Mouse (Mus musculus) hindbrain, embryonic 16.5 days (tissue): ENCODE results near the gene Bub1b. TPM values are rescaled to one million over a fixed set of nuclear protein-coding genes. Genes with fewer than 3 reads are reported as not detected.

Experiments
- ATAC-seq: fragments of 200-750 bp; cut with Nextera tagmentation; 2 replicates; pipeline ENCODE4 v1.8.0; 2017; ENCODE audit warnings: moderate TSS enrichment, moderate library complexity
- H3K27ac ChIP-seq: fragments of 300-500 bp; sonication (generic); 2 replicates; pipeline ENCODE4 v1.5.1; 2014; ENCODE audit warnings: low read depth, mild to moderate bottlenecking, control low read depth, low read length, moderate library complexity
- H3K27me3 ChIP-seq: fragments of 300-500 bp; sonication (generic); replicated peaks from 2 replicates; pipeline ENCODE4 v1.6.1; 2014; ENCODE audit warnings: low read length; ENCODE audit not compliant: control insufficient read depth, insufficient read depth
- H3K36me3 ChIP-seq: fragments of 300-500 bp; sonication (generic); 2 replicates; pipeline ENCODE4 v1.6.1; 2014; ENCODE audit warnings: mild to moderate bottlenecking, low read length, moderate library complexity, mixed read lengths; ENCODE audit not compliant: control insufficient read depth, insufficient read depth
- H3K4me1 ChIP-seq: fragments of 300-500 bp; sonication (generic); 2 replicates; pipeline ENCODE4 v1.6.1; 2014; ENCODE audit warnings: low read depth, low read length; ENCODE audit not compliant: control insufficient read depth, insufficient read depth
- H3K4me2 ChIP-seq: fragments of 300-500 bp; sonication (generic); 2 replicates; pipeline ENCODE4 v1.6.1; 2014; ENCODE audit warnings: mild to moderate bottlenecking, low read length, control low read depth, moderate library complexity
- H3K4me3 ChIP-seq: fragments of 300-500 bp; sonication (generic); 2 replicates; pipeline ENCODE4 v1.5.1; 2014; ENCODE audit warnings: mild to moderate bottlenecking, low read length, control low read depth, moderate library complexity
- H3K9ac ChIP-seq: fragments of 300-500 bp; sonication (generic); 2 replicates; pipeline ENCODE4 v1.6.1; 2014; ENCODE audit warnings: low read depth, mild to moderate bottlenecking, control low read depth, low read length, moderate library complexity
- H3K9me3 ChIP-seq: fragments of 300-500 bp; sonication (generic); 2 replicates; pipeline ENCODE4 v1.6.1; 2014; ENCODE audit warnings: mild to moderate bottlenecking, low read length, moderate library complexity; ENCODE audit not compliant: control insufficient read depth
- WGBS: fragments of 180-500 bp; shearing (Covaris S2); extraction: QIAGEN DNeasy Blood & Tissue Kit; methylation state at CpG from one replicate; pipeline ENCODE4 v1.1.7; 2014; 5-methylcytosine and 5-hydroxymethylcytosine counted together
- polyA plus RNA-seq: library from polyadenylated mRNA; unstranded; fragments of >200 nt; fragmentation: Nextera tagmentation; extraction: Ambion mirVana; gene quantifications from 2 replicates; pipeline ENCODE4 v1.2.1, GENCODE M21; 2015

The Bub1b gene
- polyA plus RNA-seq, 1 experiment from 2014 or later: 13.8 TPM

- H3K4me2 ChIP-seq: no peak overlapping the region
- H3K9me3 ChIP-seq: no peaks in the 10 kb centered on the region
- H3K4me1 ChIP-seq: peaks cover 21% of the 10 kb centered on the region
- H3K27me3 ChIP-seq: peaks cover 3% of the 10 kb centered on the region; the same call in 1 of the 2 replicates
- H3K9ac ChIP-seq: no peak overlapping the region
- no peak for ATAC-seq
- H3K36me3 ChIP-seq: no peaks in the 10 kb centered on the region
- no peak overlapping the region for H3K27ac ChIP-seq
- H3K4me3 ChIP-seq: no peak overlapping the region
- 69% methylated on average over 6 of the region's 6 CpGs for WGBS
These were observed 71.2 kb downstream of the Bub1b start for GRCm38 (mm10) chr2:118669245-118669644.

DNA sequence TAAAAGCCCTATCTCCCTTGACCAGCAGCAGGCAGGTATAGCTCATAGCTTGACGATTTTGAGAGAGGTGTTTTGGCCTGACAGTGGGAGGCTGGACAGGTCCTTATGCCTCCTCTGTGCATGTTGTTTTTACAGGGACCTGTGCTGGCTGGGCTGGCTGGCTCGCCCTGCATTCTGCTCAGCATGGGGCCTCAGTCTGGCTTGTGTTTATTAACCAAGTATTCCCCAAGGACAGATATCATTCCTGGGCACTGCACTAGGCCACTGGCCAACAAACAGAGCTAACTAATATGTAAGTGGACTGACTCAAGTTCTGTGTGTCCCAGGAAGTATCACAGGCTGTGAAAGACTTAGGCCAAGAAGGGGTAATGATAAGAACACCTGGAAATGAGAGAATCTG lies 71.8 kb downstream of the Bub1b start:
- Histone ChIP-seq H3K36me3 (no peaks in the 10 kb centered on the region), H3K9me3 (no peaks in the 10 kb centered on the region), H3K9ac (no peak overlapping the region), H3K4me1 (peaks cover 17% of the 10 kb centered on the region), H3K27me3 (peaks cover 4% of the 10 kb centered on the region), H3K4me2 (no peak overlapping the region), H3K27ac (no peak overlapping the region), H3K4me3 (no peak overlapping the region)
- ATAC-seq: no peak
- 38% methylated on average over 2 of the region's 2 CpGs for WGBS

DNA sequence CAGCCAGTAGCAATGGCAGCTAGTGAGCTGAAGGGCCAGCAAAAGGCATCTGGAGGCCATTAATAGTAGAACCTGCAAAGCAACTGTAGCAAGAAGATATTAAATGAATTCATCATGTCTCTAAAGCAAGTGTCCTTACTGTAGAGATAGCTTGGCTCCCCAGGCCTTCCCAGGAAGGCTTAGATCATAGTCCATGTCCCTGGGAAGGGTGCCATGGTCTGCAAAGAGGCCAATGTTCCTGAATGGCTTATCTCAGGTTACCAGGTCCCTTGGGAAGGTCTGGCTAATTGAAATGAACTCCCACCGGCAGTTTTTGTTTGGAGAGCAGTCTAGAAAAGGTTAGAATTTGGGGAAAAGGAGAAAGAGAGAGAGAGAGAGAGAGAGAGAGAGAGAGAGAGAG lies 73.7 kb downstream of the Bub1b start:
- Histone ChIP-seq H3K36me3 (no peaks in the 10 kb centered on the region), H3K4me3 (no peak overlapping the region)

DNA sequence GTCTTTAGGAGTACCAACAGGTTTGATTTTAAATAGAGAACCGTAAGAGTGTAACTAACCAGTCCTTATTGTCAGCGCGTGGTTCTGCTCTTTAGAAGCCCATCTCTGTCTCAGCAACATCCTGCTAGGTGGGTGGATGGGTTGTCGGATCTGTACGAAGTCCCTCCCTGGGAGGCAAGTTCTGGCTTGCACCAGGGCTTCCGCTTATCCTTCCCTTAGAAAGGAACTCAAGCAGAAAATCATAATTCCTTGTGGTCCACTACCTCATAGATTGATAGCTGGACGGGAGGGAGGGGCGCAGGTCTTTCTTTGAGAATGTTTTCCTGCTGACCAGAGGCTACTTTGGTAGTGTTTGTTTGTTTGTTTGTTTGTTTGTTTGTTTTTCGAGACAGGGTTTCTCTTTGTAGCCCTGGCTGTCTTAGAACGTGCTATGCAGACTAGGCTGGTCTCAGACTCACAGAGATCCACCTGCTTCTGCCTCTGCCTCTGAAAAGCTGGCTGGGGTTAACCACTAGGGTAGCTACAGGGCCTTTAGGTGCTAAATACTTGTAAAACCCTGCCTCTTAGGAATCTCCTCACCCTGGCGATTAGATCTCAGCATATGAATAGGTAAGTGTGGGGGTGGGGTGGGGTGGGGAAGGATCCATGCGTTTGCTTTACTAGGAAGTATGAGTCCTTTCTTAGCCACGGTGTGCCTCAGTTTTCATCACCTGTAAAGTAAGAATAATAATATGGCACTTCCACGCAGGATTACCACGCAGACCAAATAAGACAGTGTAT lies 75.9 kb downstream of the Bub1b start:
- peaks cover 17% of the 10 kb centered on the region for H3K27me3 ChIP-seq
- 27% methylated on average over 15 of the region's 15 CpGs for WGBS
- H3K4me1 ChIP-seq: peaks cover 10% of the 10 kb centered on the region; the same call in 1 of the 2 replicates
- H3K4me3 ChIP-seq: no peak overlapping the region
- 0 out of 2 replicates have a peak, but pooled peaks cover 2% of the 10 kb centered on the region for H3K36me3 ChIP-seq
- no peak overlapping the region for H3K27ac ChIP-seq
- H3K4me2 ChIP-seq: no peak overlapping the region
- H3K9ac ChIP-seq: no peak overlapping the region
- no peak for ATAC-seq
- H3K9me3 ChIP-seq: no peaks in the 10 kb centered on the region

More for the DNA sequence above, 73.7 kb downstream of the Bub1b start:
- Histone ChIP-seq H3K9ac (no peak overlapping the region), H3K27ac (no peak overlapping the region), H3K4me2 (no peak overlapping the region), H3K27me3 (peaks cover 14% of the 10 kb centered on the region), H3K4me1 (peaks cover 8% of the 10 kb centered on the region), H3K9me3 (no peaks in the 10 kb centered on the region)
- 73% methylated on average over 1 of the region's 1 CpGs for WGBS
- ATAC-seq: no peak

GRCm38 (mm10) chr2:118674500-118674899 lies 76.5 kb downstream of the Bub1b start:
- Histone ChIP-seq H3K36me3 (0 out of 2 replicates have a peak, but pooled peaks cover 2% of the 10 kb centered on the region), H3K4me1 (peaks cover 10% of the 10 kb centered on the region; the same call in 1 of the 2 replicates), H3K4me3 (no peak overlapping the region), H3K27ac (no peak overlapping the region), H3K9me3 (no peaks in the 10 kb centered on the region), H3K27me3 (peaks cover 18% of the 10 kb centered on the region), H3K9ac (no peak overlapping the region), H3K4me2 (no peak overlapping the region)
- WGBS: 27% methylated on average over 7 of the region's 7 CpGs
- ATAC-seq: no peak

DNA sequence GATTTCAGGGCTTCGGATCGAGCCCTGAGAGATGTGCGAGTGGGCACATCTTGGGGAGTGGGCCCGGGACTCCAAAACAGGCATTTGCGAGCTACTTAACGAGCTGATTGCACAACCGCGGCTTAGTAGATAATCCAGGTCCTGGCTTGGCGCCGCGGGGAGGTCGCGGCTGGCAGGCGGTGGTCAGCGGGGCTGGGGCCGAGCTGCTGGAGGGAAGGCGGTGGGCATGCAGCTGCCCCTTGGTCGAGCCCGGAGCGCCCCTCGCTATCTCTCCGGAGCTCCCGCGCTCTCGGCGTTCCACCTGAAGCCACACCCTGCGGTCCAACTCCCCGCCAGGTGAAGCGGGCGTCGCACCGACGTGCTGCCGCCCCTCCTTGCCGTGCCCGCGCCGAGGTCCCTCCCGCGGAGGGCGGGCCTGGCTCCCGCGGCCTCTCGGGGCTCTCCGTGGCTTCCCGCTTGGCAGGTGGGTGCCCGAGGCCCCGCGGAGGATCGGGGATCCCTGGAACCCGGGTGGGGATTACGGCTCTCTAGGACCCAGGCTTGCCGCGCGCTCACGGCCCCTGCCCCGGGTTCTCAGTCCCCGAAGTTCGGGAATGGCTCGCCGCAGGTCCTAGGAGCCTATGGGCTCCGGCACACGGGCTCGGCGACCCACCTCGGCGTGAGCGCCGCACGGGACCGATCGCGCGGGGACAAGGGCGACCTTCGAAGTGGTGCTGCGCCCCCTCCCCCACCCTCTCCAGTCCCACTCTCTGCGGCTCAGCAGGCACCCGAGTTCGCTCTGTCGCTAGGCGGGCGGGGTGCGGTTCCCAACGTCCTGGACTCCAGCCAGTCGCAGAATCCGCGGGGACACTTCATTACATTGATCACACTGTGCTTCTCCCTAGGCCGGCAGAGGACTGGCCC lies 79.1 kb downstream of the Bub1b start:
- peak; percentile 28 for ATAC-seq
- Histone ChIP-seq H3K36me3 (0 out of 2 replicates have a peak, but pooled peaks cover 2% of the 10 kb centered on the region), H3K4me1 (peaks cover 10% of the 10 kb centered on the region; the same call in 1 of the 2 replicates), H3K4me3 (peak overlapping the region; percentile 46), H3K27me3 (peaks cover 20% of the 10 kb centered on the region), H3K9me3 (no peaks in the 10 kb centered on the region), H3K4me2 (peak overlapping the region; percentile 90), H3K9ac (peak overlapping the region; percentile 66), H3K27ac (no peak overlapping the region)
- 2% methylated on average over 89 of the region's 89 CpGs for WGBS

- Histone ChIP-seq H3K4me3 (peak overlapping the region; percentile 46), H3K4me2 (peak overlapping the region; percentile 90), H3K36me3 (0 out of 2 replicates have a peak, but pooled peaks cover 2% of the 10 kb centered on the region), H3K4me1 (peaks cover 10% of the 10 kb centered on the region; the same call in 1 of the 2 replicates), H3K9me3 (no peaks in the 10 kb centered on the region), H3K9ac (peak overlapping the region; percentile 66; the same call in 1 of the 2 replicates), H3K27ac (no peak overlapping the region), H3K27me3 (peaks cover 19% of the 10 kb centered on the region)
- 29% methylated on average over 4 of the region's 4 CpGs for WGBS
- ATAC-seq: peak; percentile 34; the same call in 1 of the 2 replicates
These were observed 79.8 kb downstream of the Bub1b start for GRCm38 (mm10) chr2:118677817-118678216.

- H3K4me2 ChIP-seq: no peak overlapping the region
- 0 out of 2 replicates have a peak, but pooled peaks cover 2% of the 10 kb centered on the region for H3K36me3 ChIP-seq
- no peak overlapping the region for H3K27ac ChIP-seq
- 73% methylated on average over 3 of the region's 3 CpGs for whole genome bisulfite sequencing
- no peaks in the 10 kb centered on the region for H3K9me3 ChIP-seq
- peaks cover 17% of the 10 kb centered on the region for H3K27me3 ChIP-seq
- H3K9ac ChIP-seq: no peak overlapping the region
- no peak for ATAC-seq
- H3K4me3 ChIP-seq: no peak overlapping the region
- H3K4me1 ChIP-seq: peaks cover 10% of the 10 kb centered on the region; the same call in 1 of the 2 replicates
These were observed 81.6 kb downstream of the Bub1b start for GRCm38 (mm10) chr2:118679577-118679976.
